Mouse (Mus musculus) bone marrow macrophage, adult 2 months (primary cell): Measurements from ENCODE around the gene Atp1a4.

Source experiments
- CTCF ChIP-seq: IDR thresholded peaks from 2 replicates; pipeline ENCODE4 v1.5.1; 2012; ENCODE audit warnings: low read depth, mild to moderate bottlenecking, low read length, moderate library complexity
- POLR2A ChIP-seq: IDR thresholded peaks from 2 replicates; pipeline ENCODE4 v1.6.1; 2012; ENCODE audit warnings: mild to moderate bottlenecking, low read depth, low read length, borderline replicate concordance

GRCm38 (mm10) chr1:172221297-172222063 lies 36.7 kb downstream of the Atp1a4 start:
- TF ChIP-seq CTCF, result no peak
- no peak for TF ChIP-seq POLR2A
